Mouse (Mus musculus) frontal cortex, postnatal 36 days (tissue): Measurements from ENCODE around the gene Ttc37.
A peak's percentile ranks its signal among the peaks of the same experiment; 100 is the strongest.

Experiments
- DNase-seq, 2 experiments: peaks; one replicate each; pipeline ENCODE4 v3.0.0; 2022; ENCODE audit warnings: low spot score in 2 of 2

Ttc37 gene

GRCm38 (mm10) chr13:76098493-76099303 is at the start of gene Ttc37, which contains the start of gene Arsk:
Gene Ttc37 (plus strand): TSS chr13:76098734.
Gene Arsk (minus strand): TSS chr13:76098660.
- DNase-seq = peak; percentile 94 to 95

GRCm38 (mm10) chr13:76055391-76056232 is 42.9 kb upstream of the Ttc37 start:
- peak; percentile 38 to 41 for DNase-seq

- DNase-seq = peak; percentile 74 to 79
Observed at GRCm38 (mm10) chr13:76056261-76056724, 42.2 kb upstream of the Ttc37 start.

GRCm38 (mm10) chr13:76056896-76057266 is 41.7 kb upstream of the Ttc37 start, which contains the start of gene Gpr150:
Gene Gpr150 (minus strand): TSS chr13:76056996.
- no peak for DNase-seq

GRCm38 (mm10) chr13:76057267-76058069 is 41.1 kb upstream of the Ttc37 start:
- peak in 1 of 2 experiments; percentile 49 for DNase-seq

- DNase-seq = no peak
Observed at GRCm38 (mm10) chr13:76059591-76059990, 38.9 kb upstream of the Ttc37 start.

GRCm38 (mm10) chr13:76062126-76062525 is 36.4 kb upstream of the Ttc37 start:
- DNase-seq = no peak

GRCm38 (mm10) chr13:76062569-76062968 is 36.0 kb upstream of the Ttc37 start:
- DNase-seq = no peak

GRCm38 (mm10) chr13:76063548-76063947 is 35.0 kb upstream of the Ttc37 start:
- DNase-seq = no peak

- DNase-seq = no peak
Observed at GRCm38 (mm10) chr13:76064363-76064945, 34.1 kb upstream of the Ttc37 start.

- no peak for DNase-seq
Observed at GRCm38 (mm10) chr13:76074323-76074722, 24.2 kb upstream of the Ttc37 start.

- DNase-seq = no peak
Observed at GRCm38 (mm10) chr13:76098116-76098492, 430 bp upstream of the Ttc37 start.

GRCm38 (mm10) chr13:76101989-76102388 is 3.5 kb downstream of the Ttc37 start:
- no peak for DNase-seq

GRCm38 (mm10) chr13:76109069-76109824 is 10.7 kb downstream of the Ttc37 start:
- DNase-seq = no peak

GRCm38 (mm10) chr13:76128799-76129198 is 30.3 kb downstream of the Ttc37 start:
- DNase-seq = no peak

- no peak for DNase-seq
Observed at GRCm38 (mm10) chr13:76132415-76132814, 33.9 kb downstream of the Ttc37 start.

GRCm38 (mm10) chr13:76138862-76139261 is 40.3 kb downstream of the Ttc37 start:
- no peak for DNase-seq

GRCm38 (mm10) chr13:76141117-76141808 is 42.7 kb downstream of the Ttc37 start:
- no peak for DNase-seq

- DNase-seq = no peak
Observed at GRCm38 (mm10) chr13:76150483-76150882, 51.9 kb downstream of the Ttc37 start.

GRCm38 (mm10) chr13:76157099-76157498 is 58.6 kb downstream of the Ttc37 start:
- no peak for DNase-seq
